Mouse (Mus musculus): ENCODE measurements around the gene Smg1. TPM values are rescaled to one million over a fixed set of nuclear protein-coding genes. Genes with fewer than 3 reads are reported as not detected.

The Smg1 gene
- total and polyA plus RNA-seq, 2 experiments from 2014 or later: 16.0 to 44.1 TPM

DNA sequence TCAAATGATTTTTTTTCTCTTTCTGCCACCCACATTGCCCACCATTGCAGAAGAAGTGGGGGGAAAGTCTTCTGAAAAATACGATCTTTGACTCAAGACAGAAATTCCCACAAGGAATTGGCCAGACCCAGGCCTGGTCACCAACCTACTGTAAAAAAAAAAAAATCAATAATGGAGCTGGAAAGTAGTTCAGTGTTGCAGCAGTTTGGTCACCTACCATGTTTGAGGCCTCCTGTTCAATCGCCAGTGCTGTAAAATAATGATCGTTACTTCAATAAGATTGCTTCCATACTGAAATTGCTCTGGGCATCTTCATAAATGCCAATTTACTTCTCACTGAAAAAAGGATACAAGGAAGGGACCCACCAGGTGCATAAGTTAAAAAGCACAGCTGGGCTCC lies 1.8 kb upstream of the Smg1 start:
- DNase-seq (ENCODE audit: low spot score) (no peak), ATAC-seq (ENCODE audit: low FRiP score) (no peak)
- Histone ChIP-seq H3K9me3 (ENCODE audit: low read length) (no peaks in the 10 kb centered on the region), H3K4me3 (ENCODE audit: low read depth, low read length) (no peak overlapping the region), H3K27ac (ENCODE audit: low read depth, low read length) (no peak overlapping the region), H3K36me3 (ENCODE audit: insufficient read depth, low read length) (no peaks in the 10 kb centered on the region), H3K4me2 (ENCODE audit: low read depth, low read length, poor library complexity, severe bottlenecking) (no peak overlapping the region), H3K4me1 (ENCODE audit: insufficient read depth, low read length) (peaks cover 6% of the 10 kb centered on the region; the same call in 1 of the 2 replicates), H3K27me3 (ENCODE audit: insufficient read depth, low read length) (no peaks in the 10 kb centered on the region), H3K9ac (replicated peaks; ENCODE audit: low read length, poor library complexity, severe bottlenecking) (no peak overlapping the region)
- WGBS: 90% methylated on average over 3 of the region's 3 CpGs
- TF ChIP-seq CTCF (IDR thresholded peaks at IDR 0.05): no peak

DNA sequence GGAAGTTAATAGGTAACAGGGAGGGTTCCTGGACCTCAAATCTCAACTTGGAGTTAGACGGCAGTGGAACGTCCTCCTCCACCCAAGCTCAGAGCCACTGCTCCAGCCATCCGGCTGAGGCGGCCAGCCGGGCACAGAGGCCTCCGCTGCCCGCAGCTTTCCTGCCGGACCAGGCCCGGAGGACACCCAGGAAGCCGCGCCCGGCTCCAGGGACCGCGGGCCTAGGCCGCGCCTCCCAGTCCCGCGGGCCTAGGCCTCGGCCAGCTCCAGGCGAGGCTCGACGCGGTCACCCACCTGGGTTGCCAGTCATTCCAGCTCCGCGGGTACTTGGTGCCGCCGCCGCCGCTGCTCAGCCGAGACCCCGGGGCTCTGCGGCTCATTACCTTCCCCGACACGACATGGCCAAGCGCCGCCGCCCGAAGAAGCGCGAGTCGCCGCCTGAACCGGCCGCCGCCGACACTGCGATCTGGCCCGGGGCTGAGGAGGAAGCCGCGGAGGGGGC lies 508 bp downstream of the Smg1 start:
- Histone ChIP-seq H3K4me2 (ENCODE audit: low read depth, low read length, poor library complexity, severe bottlenecking) (peak overlapping the region; percentile 60), H3K9me3 (ENCODE audit: low read length) (no peaks in the 10 kb centered on the region), H3K4me1 (ENCODE audit: insufficient read depth, low read length) (peaks cover 7% of the 10 kb centered on the region; the same call in 1 of the 2 replicates), H3K27ac (ENCODE audit: low read depth, low read length) (peak overlapping the region; percentile 84), H3K27me3 (ENCODE audit: insufficient read depth, low read length) (no peaks in the 10 kb centered on the region), H3K9ac (replicated peaks; ENCODE audit: low read length, poor library complexity, severe bottlenecking) (peak overlapping the region; percentile 96), H3K36me3 (ENCODE audit: insufficient read depth, low read length) (no peaks in the 10 kb centered on the region), H3K4me3 (ENCODE audit: low read depth, low read length) (peak overlapping the region; percentile 79)
- peak; percentile 47 for DNase-seq (ENCODE audit: low spot score)
- TF ChIP-seq CTCF (IDR thresholded peaks at IDR 0.05): no peak
- WGBS: under 1% methylated on average over 50 of the region's 50 CpGs
- peak; percentile 41 for ATAC-seq (ENCODE audit: low FRiP score)

DNA sequence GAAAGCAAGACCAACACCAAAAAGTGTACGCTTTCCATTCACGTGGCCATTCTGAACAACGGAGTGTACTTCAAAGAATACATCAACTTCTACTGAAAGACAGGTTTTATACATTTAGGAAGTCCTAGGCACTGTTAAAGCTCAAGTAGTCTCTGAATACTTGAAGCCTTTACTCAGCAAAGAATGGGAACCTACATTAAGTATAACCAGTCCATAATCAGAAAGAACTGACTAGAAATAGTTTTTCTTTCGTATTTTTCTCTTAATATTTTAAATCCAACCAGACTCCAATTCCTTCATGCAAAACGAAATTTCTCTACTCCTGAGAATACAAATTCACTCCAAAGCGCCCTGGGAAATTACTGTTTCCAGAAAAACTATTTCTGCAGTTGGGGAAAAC lies 1.2 kb downstream of the Smg1 start:
- H3K4me2 ChIP-seq (ENCODE audit: low read depth, low read length, poor library complexity, severe bottlenecking): peak overlapping the region; percentile 60
- DNase-seq (ENCODE audit: low spot score): no peak
- no peak for ATAC-seq (ENCODE audit: low FRiP score)
- H3K4me3 ChIP-seq (ENCODE audit: low read depth, low read length): peak overlapping the region; percentile 79
- no peak for TF ChIP-seq CTCF (IDR thresholded peaks at IDR 0.05)
- peak overlapping the region; percentile 96; the same call in 1 of the 2 replicates for H3K9ac ChIP-seq (replicated peaks; ENCODE audit: low read length, poor library complexity, severe bottlenecking)
- H3K27ac ChIP-seq (ENCODE audit: low read depth, low read length): no peak overlapping the region
- peaks cover 7% of the 10 kb centered on the region; the same call in 1 of the 2 replicates for H3K4me1 ChIP-seq (ENCODE audit: insufficient read depth, low read length)
- no peaks in the 10 kb centered on the region for H3K36me3 ChIP-seq (ENCODE audit: insufficient read depth, low read length)
- WGBS: 17% methylated on average over 6 of the region's 6 CpGs
- no peaks in the 10 kb centered on the region for H3K27me3 ChIP-seq (ENCODE audit: insufficient read depth, low read length)
- H3K9me3 ChIP-seq (ENCODE audit: low read length): no peaks in the 10 kb centered on the region

DNA sequence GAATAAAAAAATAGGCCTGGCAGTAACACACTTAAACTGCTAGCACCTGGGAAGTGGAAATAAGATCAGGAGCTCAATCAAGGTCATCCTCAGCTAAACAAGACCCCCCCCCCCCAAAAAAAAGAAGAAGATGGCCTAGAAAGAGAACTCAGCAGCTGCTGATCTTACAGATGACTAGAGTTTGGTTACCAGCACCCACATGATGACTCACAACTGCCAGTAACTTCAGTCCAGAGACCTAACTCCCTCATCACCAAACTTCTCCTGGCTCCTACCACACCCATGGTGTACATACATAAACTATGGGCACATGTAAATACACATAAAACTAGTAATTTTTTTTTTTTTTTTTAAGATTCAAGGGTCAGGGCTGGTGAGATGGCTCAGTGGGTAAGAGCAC lies 3.1 kb downstream of the Smg1 start:
- H3K4me3 ChIP-seq (ENCODE audit: low read depth, low read length): no peak overlapping the region
- H3K27ac ChIP-seq (ENCODE audit: low read depth, low read length): no peak overlapping the region
- no peaks in the 10 kb centered on the region for H3K9me3 ChIP-seq (ENCODE audit: low read length)
- H3K9ac ChIP-seq (replicated peaks; ENCODE audit: low read length, poor library complexity, severe bottlenecking): no peak overlapping the region
- H3K36me3 ChIP-seq (ENCODE audit: insufficient read depth, low read length): no peaks in the 10 kb centered on the region
- no peak for DNase-seq (ENCODE audit: low spot score)
- H3K27me3 ChIP-seq (ENCODE audit: insufficient read depth, low read length): no peaks in the 10 kb centered on the region
- ATAC-seq (ENCODE audit: low FRiP score): no peak
- TF ChIP-seq CTCF (IDR thresholded peaks at IDR 0.05): no peak
- no peak overlapping the region for H3K4me2 ChIP-seq (ENCODE audit: low read depth, low read length, poor library complexity, severe bottlenecking)
- H3K4me1 ChIP-seq (ENCODE audit: insufficient read depth, low read length): peaks cover 7% of the 10 kb centered on the region; the same call in 1 of the 2 replicates

DNA sequence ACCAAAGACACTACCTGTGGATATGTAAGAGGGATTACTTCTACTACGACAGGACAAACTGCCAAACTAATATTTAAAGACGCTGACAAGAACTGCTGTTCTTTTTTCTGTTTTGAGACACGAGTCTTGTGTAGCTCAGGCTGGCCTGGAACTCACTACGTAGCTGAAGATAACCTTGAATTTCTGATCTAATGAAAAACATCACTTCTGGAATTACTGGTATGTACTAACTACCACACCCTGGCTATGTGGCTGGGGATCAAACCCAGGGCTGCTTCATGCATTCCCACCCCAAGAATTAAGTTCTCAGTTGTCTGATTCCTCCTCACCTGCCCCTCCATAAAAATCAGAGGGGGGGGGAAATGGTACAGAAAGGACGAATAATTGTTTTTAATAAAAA lies 3.5 kb downstream of the Smg1 start:
- DNase-seq (ENCODE audit: low spot score) (no peak), ATAC-seq (ENCODE audit: low FRiP score) (no peak)
- Histone ChIP-seq H3K4me2 (ENCODE audit: low read depth, low read length, poor library complexity, severe bottlenecking) (no peak overlapping the region), H3K9ac (replicated peaks; ENCODE audit: low read length, poor library complexity, severe bottlenecking) (no peak overlapping the region), H3K27ac (ENCODE audit: low read depth, low read length) (no peak overlapping the region), H3K9me3 (ENCODE audit: low read length) (no peaks in the 10 kb centered on the region), H3K27me3 (ENCODE audit: insufficient read depth, low read length) (no peaks in the 10 kb centered on the region), H3K4me3 (ENCODE audit: low read depth, low read length) (no peak overlapping the region), H3K36me3 (ENCODE audit: insufficient read depth, low read length) (no peaks in the 10 kb centered on the region), H3K4me1 (ENCODE audit: insufficient read depth, low read length) (peaks cover 7% of the 10 kb centered on the region; the same call in 1 of the 2 replicates)
- no peak for TF ChIP-seq CTCF (IDR thresholded peaks at IDR 0.05)
- WGBS: 93% methylated on average over 5 of the region's 5 CpGs

- Histone ChIP-seq H3K36me3 (ENCODE audit: insufficient read depth, low read length) (no peaks in the 10 kb centered on the region), H3K4me2 (ENCODE audit: low read depth, low read length, poor library complexity, severe bottlenecking) (no peak overlapping the region), H3K27me3 (ENCODE audit: insufficient read depth, low read length) (no peaks in the 10 kb centered on the region), H3K4me1 (ENCODE audit: insufficient read depth, low read length) (peaks cover 4% of the 10 kb centered on the region; the same call in 1 of the 2 replicates), H3K27ac (ENCODE audit: low read depth, low read length) (no peak overlapping the region), H3K9me3 (ENCODE audit: low read length) (no peaks in the 10 kb centered on the region), H3K9ac (replicated peaks; ENCODE audit: low read length, poor library complexity, severe bottlenecking) (no peak overlapping the region), H3K4me3 (ENCODE audit: low read depth, low read length) (no peak overlapping the region)
- DNase-seq (ENCODE audit: low spot score) (no peak), ATAC-seq (ENCODE audit: low FRiP score) (no peak)
- TF ChIP-seq CTCF (IDR thresholded peaks at IDR 0.05): peak; percentile 49
These were observed 6.5 kb downstream of the Smg1 start for GRCm38 (mm10) chr7:118236949-118237348.
